Mouse (Mus musculus) lung, adult 2 months (tissue): Measurements from ENCODE around the gene Fgf15.

Source experiments
- CTCF ChIP-seq: fragments of 200-500 bp; IDR thresholded peaks from 2 replicates; pipeline ENCODE4 v1.5.1; 2011; ENCODE audit warnings: mild to moderate bottlenecking, low read length, control low read depth; ENCODE audit not compliant: insufficient read depth
- POLR2A ChIP-seq: fragments of 200-500 bp; IDR thresholded peaks from 2 replicates; pipeline ENCODE4 v1.6.1; 2011; ENCODE audit warnings: low read depth, mild to moderate bottlenecking, control low read depth, low read length, borderline replicate concordance; ENCODE audit errors: extremely low read depth

DNA sequence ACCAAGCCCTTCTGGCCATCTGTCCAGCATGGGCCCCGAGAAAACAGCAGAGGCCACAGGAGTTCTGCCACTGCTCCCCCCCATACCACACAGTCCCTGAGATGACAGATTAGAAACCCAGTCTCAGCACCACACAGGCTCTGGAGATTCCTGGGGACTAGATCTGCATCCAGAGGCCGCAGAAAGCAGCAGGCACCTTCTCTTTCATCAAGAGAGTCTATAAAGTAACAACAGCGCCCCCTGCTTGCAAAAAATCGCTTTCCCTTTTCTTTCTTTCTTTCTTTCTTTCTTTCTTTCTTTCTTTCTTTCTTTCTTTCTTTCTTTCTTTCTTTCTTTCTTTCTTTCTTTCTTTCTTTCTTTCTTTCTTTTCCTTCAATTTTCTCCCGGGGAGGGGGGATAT lies 2.1 kb upstream of the Fgf15 start:
- TF ChIP-seq CTCF (no peak), POLR2A (no peak)
